Mouse (Mus musculus) liver, adult 2 months (tissue): ENCODE results near the gene Ntf3.

Experiments
- CTCF ChIP-seq: fragments of 200-500 bp; IDR thresholded peaks from 2 replicates; pipeline ENCODE4 v1.5.1; 2011; ENCODE audit warnings: low read depth, low read length, control low read depth
- POLR2A ChIP-seq: fragments of 200-500 bp; IDR thresholded peaks from 2 replicates; pipeline ENCODE4 v1.6.1; 2011; ENCODE audit warnings: low read length, control low read depth; ENCODE audit not compliant: insufficient read depth; ENCODE audit errors: extremely low read depth

GRCm38 (mm10) chr6:126163181-126163621, 3.5 kb downstream of the Ntf3 start:
- TF ChIP-seq CTCF (no peak), POLR2A (0 out of 2 replicates have a peak, but pooled peaks have one; percentile 37)
